Mouse (Mus musculus) bone marrow, adult 2 months (tissue): ENCODE data around the gene H60b.

Experiments used
- CTCF ChIP-seq: fragments of 200-500 bp; IDR thresholded peaks from 2 replicates; pipeline ENCODE4 v1.5.1; 2011; ENCODE audit warnings: low read length, control low read depth; ENCODE audit not compliant: control insufficient read depth, insufficient read depth
- POLR2A ChIP-seq: fragments of 200-500 bp; IDR thresholded peaks from 2 replicates; pipeline ENCODE4 v1.6.1; 2011; ENCODE audit warnings: low read depth, mild to moderate bottlenecking, control low read depth, low read length, borderline replicate concordance; ENCODE audit not compliant: control insufficient read depth

DNA sequence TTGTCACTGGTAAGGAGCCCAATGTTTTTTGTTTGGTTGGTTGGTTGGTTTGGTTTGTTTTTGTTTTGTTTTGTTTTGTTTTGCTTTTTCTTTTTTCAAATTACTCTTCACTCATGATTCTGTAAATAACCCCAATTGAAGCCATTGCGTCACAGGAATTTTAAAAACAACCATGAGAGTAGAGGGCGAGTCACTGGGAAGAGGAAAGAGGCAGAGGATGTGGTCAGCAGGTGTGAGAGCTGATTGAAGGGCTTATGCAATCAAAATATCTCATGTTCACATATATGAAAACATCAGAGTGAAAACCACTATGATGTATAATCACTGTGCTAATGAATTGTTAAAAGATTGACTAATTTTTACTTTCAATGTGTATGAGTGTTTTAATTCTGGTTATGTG, 140.9 kb downstream of the H60b start:
- no peak for TF ChIP-seq CTCF
- no peak for TF ChIP-seq POLR2A
